Mouse (Mus musculus) forebrain, embryonic 10.5 days (tissue): ENCODE measurements around the gene Fbxl8. TPM values are rescaled to one million over a fixed set of nuclear protein-coding genes. Genes with fewer than 3 reads are reported as not detected.
A peak's percentile ranks its signal among the peaks of the same experiment; 100 is the strongest.

Experiments
- DNase-seq: peaks from one replicate; pipeline ENCODE4 v3.0.0-alpha.2; 2017; ENCODE audit warnings: low spot score; ENCODE audit errors: extremely low spot score
- H3K27ac ChIP-seq: fragments of 300-500 bp; sonication (generic); 2 replicates; pipeline ENCODE4 v1.5.1; 2016; ENCODE audit warnings: mild to moderate bottlenecking
- H3K27me3 ChIP-seq: fragments of 300-500 bp; sonication (generic); 2 replicates; pipeline ENCODE4 v1.6.1; 2016; ENCODE audit warnings: mild to moderate bottlenecking; ENCODE audit not compliant: poor library complexity, severe bottlenecking
- H3K36me3 ChIP-seq: fragments of 300-500 bp; sonication (generic); replicated peaks from 2 replicates; pipeline ENCODE4 v1.6.1; 2016; ENCODE audit warnings: mild to moderate bottlenecking, moderate library complexity
- H3K4me1 ChIP-seq: fragments of 300-500 bp; sonication (generic); 2 replicates; pipeline ENCODE4 v1.6.1; 2016
- H3K4me3 ChIP-seq: fragments of 300-500 bp; sonication (generic); 2 replicates; pipeline ENCODE4 v1.5.1; 2016; ENCODE audit warnings: mild to moderate bottlenecking, moderate library complexity
- H3K9me3 ChIP-seq: fragments of 300-500 bp; sonication (generic); 2 replicates; pipeline ENCODE4 v1.6.1; 2016; ENCODE audit warnings: mild to moderate bottlenecking, moderate library complexity
- WGBS: fragments of 180-500 bp; shearing (Covaris S2); methylation state at CpG from one replicate; pipeline ENCODE4 v1.1.7; 2016; 5-methylcytosine and 5-hydroxymethylcytosine counted together
- polyA plus RNA-seq: library from polyadenylated mRNA; unstranded; fragments of >200 nt; fragmentation: Nextera tagmentation; extraction: Ambion mirVana; gene quantifications from 2 replicates; pipeline ENCODE4 v1.2.1, GENCODE M21; 2016

Fbxl8 gene
- polyA plus RNA-seq, 1 experiment from 2014 or later, result 0.55 TPM

GRCm38 (mm10) chr8:105261326-105261980 is 3.0 kb upstream of the Fbxl8 start:
- H3K4me1 ChIP-seq, result peaks cover 32% of the 10 kb centered on the region
- H3K4me3 ChIP-seq, result no peak overlapping the region
- DNase-seq, result no peak
- H3K27me3 ChIP-seq, result peaks cover 100% of the 10 kb centered on the region
- H3K36me3 ChIP-seq, result no peaks in the 10 kb centered on the region
- no peak overlapping the region for H3K27ac ChIP-seq
- H3K9me3 ChIP-seq, result peaks cover 10% of the 10 kb centered on the region
- WGBS, result 84% methylated on average over 12 of the region's 12 CpGs

GRCm38 (mm10) chr8:105263244-105263912 is 1.1 kb upstream of the Fbxl8 start:
- peaks cover 41% of the 10 kb centered on the region for H3K4me1 ChIP-seq
- peaks cover 100% of the 10 kb centered on the region for H3K27me3 ChIP-seq
- H3K4me3 ChIP-seq, result peak overlapping the region; percentile 62; the same call in 1 of the 2 replicates
- 38% methylated on average over 16 of the region's 16 CpGs for WGBS
- H3K27ac ChIP-seq, result no peak overlapping the region
- no peak for DNase-seq
- H3K9me3 ChIP-seq, result peaks cover 11% of the 10 kb centered on the region
- H3K36me3 ChIP-seq, result no peaks in the 10 kb centered on the region

- Histone ChIP-seq H3K9me3 (peaks cover 11% of the 10 kb centered on the region), H3K27me3 (peaks cover 100% of the 10 kb centered on the region), H3K4me3 (peak overlapping the region; percentile 62), H3K4me1 (peaks cover 43% of the 10 kb centered on the region), H3K36me3 (no peaks in the 10 kb centered on the region), H3K27ac (no peak overlapping the region)
- WGBS, result 16% methylated on average over 10 of the region's 10 CpGs
- DNase-seq, result no peak
Measured at GRCm38 (mm10) chr8:105265128-105265527, 680 bp downstream of the Fbxl8 start.

GRCm38 (mm10) chr8:105266775-105267174 is 2.3 kb downstream of the Fbxl8 start:
- no peak for DNase-seq
- H3K4me3 ChIP-seq, result no peak overlapping the region; the same call in 1 of the 2 replicates
- no peak overlapping the region for H3K27ac ChIP-seq
- H3K36me3 ChIP-seq, result no peaks in the 10 kb centered on the region
- peaks cover 7% of the 10 kb centered on the region for H3K9me3 ChIP-seq
- H3K27me3 ChIP-seq, result peaks cover 100% of the 10 kb centered on the region
- WGBS, result 7% methylated on average over 13 of the region's 13 CpGs
- H3K4me1 ChIP-seq, result peaks cover 58% of the 10 kb centered on the region

GRCm38 (mm10) chr8:105268342-105269074 is 4.1 kb downstream of the Fbxl8 start:
- H3K27ac ChIP-seq, result no peak overlapping the region
- under 1% methylated on average over 65 of the region's 65 CpGs for WGBS
- peaks cover 5% of the 10 kb centered on the region for H3K9me3 ChIP-seq
- H3K4me1 ChIP-seq, result peaks cover 59% of the 10 kb centered on the region
- peaks cover 100% of the 10 kb centered on the region for H3K27me3 ChIP-seq
- H3K36me3 ChIP-seq, result no peaks in the 10 kb centered on the region
- H3K4me3 ChIP-seq, result peak overlapping the region; percentile 57
- peak; percentile 71 for DNase-seq

GRCm38 (mm10) chr8:105269075-105269458 is 4.6 kb downstream of the Fbxl8 start:
- Histone ChIP-seq H3K27me3 (peaks cover 100% of the 10 kb centered on the region), H3K9me3 (peaks cover 5% of the 10 kb centered on the region), H3K4me1 (peaks cover 55% of the 10 kb centered on the region), H3K27ac (no peak overlapping the region), H3K4me3 (peak overlapping the region; percentile 57), H3K36me3 (no peaks in the 10 kb centered on the region)
- under 1% methylated on average over 10 of the region's 10 CpGs for WGBS
- DNase-seq, result no peak

- DNase-seq, result no peak
- no peak within 1 kb of the TSS for H3K27ac ChIP-seq
- H3K4me3 ChIP-seq, result peak within 1 kb of the TSS; percentile 57
- no peaks in the 10 kb centered on the region for H3K36me3 ChIP-seq
- under 1% methylated on average over 42 of the region's 42 CpGs for WGBS
- H3K4me1 ChIP-seq, result peaks cover 51% of the 10 kb centered on the region
- H3K9me3 ChIP-seq, result peaks cover 5% of the 10 kb centered on the region
- H3K27me3 ChIP-seq, result peaks cover 100% of the 10 kb centered on the region
Measured at GRCm38 (mm10) chr8:105269461-105269947, 5.1 kb downstream of the Fbxl8 start, which contains the start of gene Hsf4. Gene Hsf4, plus strand, starts transcription at chr8:105269801.

- WGBS, result 2% methylated on average over 39 of the region's 39 CpGs
- DNase-seq, result no peak
Measured at GRCm38 (mm10) chr8:105270101-105270915, 5.9 kb downstream of the Fbxl8 start.

GRCm38 (mm10) chr8:105270916-105271186 is 6.4 kb downstream of the Fbxl8 start:
- Histone ChIP-seq H3K4me1 (peaks cover 49% of the 10 kb centered on the region), H3K36me3 (no peaks in the 10 kb centered on the region), H3K9me3 (peaks cover 5% of the 10 kb centered on the region), H3K4me3 (peak overlapping the region; percentile 27; the same call in 1 of the 2 replicates), H3K27ac (no peak overlapping the region), H3K27me3 (peaks cover 100% of the 10 kb centered on the region)
- no peak for DNase-seq
- WGBS, result under 1% methylated on average over 11 of the region's 11 CpGs

More at GRCm38 (mm10) chr8:105270101-105270915, 5.9 kb downstream of the Fbxl8 start:
- H3K4me3 ChIP-seq, result peak overlapping the region; percentile 57
- peaks cover 5% of the 10 kb centered on the region for H3K9me3 ChIP-seq
- H3K36me3 ChIP-seq, result no peaks in the 10 kb centered on the region
- H3K27me3 ChIP-seq, result peaks cover 100% of the 10 kb centered on the region
- no peak overlapping the region for H3K27ac ChIP-seq
- H3K4me1 ChIP-seq, result peaks cover 44% of the 10 kb centered on the region

- Histone ChIP-seq H3K36me3 (no peaks in the 10 kb centered on the region; the same call in 1 of the 2 replicates), H3K27me3 (peaks cover 100% of the 10 kb centered on the region), H3K9me3 (no peaks in the 10 kb centered on the region), H3K4me1 (peaks cover 44% of the 10 kb centered on the region), H3K4me3 (no peak overlapping the region), H3K27ac (no peak overlapping the region)
- DNase-seq, result no peak
- 6% methylated on average over 11 of the region's 11 CpGs for WGBS
Measured at GRCm38 (mm10) chr8:105275387-105275786, 10.9 kb downstream of the Fbxl8 start.

- 4% methylated on average over 10 of the region's 10 CpGs for WGBS
- peaks cover 39% of the 10 kb centered on the region for H3K4me1 ChIP-seq
- H3K27me3 ChIP-seq, result peaks cover 100% of the 10 kb centered on the region
- no peaks in the 10 kb centered on the region; the same call in 1 of the 2 replicates for H3K36me3 ChIP-seq
- DNase-seq, result no peak
- peak within 1 kb of the TSS; percentile 44; the same call in 1 of the 2 replicates for H3K27ac ChIP-seq
- H3K4me3 ChIP-seq, result peak within 1 kb of the TSS; percentile 55
- H3K9me3 ChIP-seq, result no peaks in the 10 kb centered on the region
Measured at GRCm38 (mm10) chr8:105275840-105276239, 11.4 kb downstream of the Fbxl8 start, which contains the start of gene Nol3. Gene Nol3, plus strand, starts transcription at chr8:105276140.
